Mouse (Mus musculus) stomach, embryonic 14.5 days (tissue): Measurements from ENCODE around the gene Hydin. TPM values are rescaled to one million over a fixed set of nuclear protein-coding genes. Genes with fewer than 3 reads are reported as not detected.

Experiments
- ATAC-seq: fragments of 200-750 bp; cut with Nextera tagmentation; 2 replicates; pipeline ENCODE4 v1.8.0; 2017; ENCODE audit warnings: low read depth, moderate TSS enrichment; ENCODE audit not compliant: insufficient number of reproducible peaks, insufficient read depth, low FRiP score
- H3K27ac ChIP-seq: fragments of 300-500 bp; sonication (generic); 2 replicates; pipeline ENCODE4 v1.5.1; 2014; ENCODE audit warnings: mild to moderate bottlenecking, low read length, moderate library complexity, mixed read lengths
- H3K27me3 ChIP-seq: fragments of 300-500 bp; sonication (generic); 2 replicates; pipeline ENCODE4 v1.6.1; 2014; ENCODE audit warnings: low read length, control low read depth, mixed read lengths; ENCODE audit not compliant: control insufficient read depth, insufficient read depth
- H3K36me3 ChIP-seq: fragments of 300-500 bp; sonication (generic); 2 replicates; pipeline ENCODE4 v1.6.1; 2014; ENCODE audit warnings: mild to moderate bottlenecking, control low read depth, low read length, moderate library complexity, mixed read lengths; ENCODE audit not compliant: control insufficient read depth, insufficient read depth
- H3K4me1 ChIP-seq: fragments of 300-500 bp; sonication (generic); 2 replicates; pipeline ENCODE4 v1.6.1; 2014; ENCODE audit warnings: low read length, control low read depth, mixed read lengths; ENCODE audit not compliant: control insufficient read depth, insufficient read depth
- H3K4me2 ChIP-seq: fragments of 300-500 bp; sonication (generic); replicated peaks from 2 replicates; pipeline ENCODE4 v1.6.1; 2014; ENCODE audit warnings: low read depth, low read length, control low read depth
- H3K4me3 ChIP-seq: fragments of 300-500 bp; sonication (generic); 2 replicates; pipeline ENCODE4 v1.5.1; 2014; ENCODE audit warnings: low read depth, low read length, control low read depth
- H3K9ac ChIP-seq: fragments of 300-500 bp; sonication (generic); replicated peaks from 2 replicates; pipeline ENCODE4 v1.6.1; 2014; ENCODE audit warnings: low read depth, mild to moderate bottlenecking, control low read depth, low read length, moderate library complexity, mixed read lengths
- H3K9me3 ChIP-seq: fragments of 300-500 bp; sonication (generic); 2 replicates; pipeline ENCODE4 v1.6.1; 2016; ENCODE audit warnings: low read depth, low read length, control low read depth; ENCODE audit not compliant: control insufficient read depth
- WGBS: fragments of 180-500 bp; shearing (Covaris S2); extraction: QIAGEN DNeasy Blood & Tissue Kit; methylation state at CpG from one replicate; pipeline ENCODE4 v1.1.7; 2014; 5-methylcytosine and 5-hydroxymethylcytosine counted together
- polyA plus RNA-seq: library from polyadenylated mRNA; unstranded; fragments of >200 nt; fragmentation: Nextera tagmentation; extraction: Ambion mirVana; gene quantifications from 2 replicates; pipeline ENCODE4 v1.2.1, GENCODE M21; 2014

Hydin gene
- polyA plus RNA-seq, 1 experiment from 2014 or later: 0.51 TPM

- Histone ChIP-seq H3K27ac (no peak overlapping the region), H3K4me2 (no peak overlapping the region), H3K9me3 (no peaks in the 10 kb centered on the region), H3K4me1 (no peaks in the 10 kb centered on the region), H3K9ac (no peak overlapping the region), H3K4me3 (no peak overlapping the region), H3K36me3 (peaks cover under 1% of the 10 kb centered on the region), H3K27me3 (no peaks in the 10 kb centered on the region)
- WGBS: 94% methylated on average over 5 of the region's 5 CpGs
- ATAC-seq: no peak
Observed at GRCm38 (mm10) chr8:110642331-110642730, 375.6 kb downstream of the Hydin start.

- ATAC-seq: no peak
- WGBS: 61% methylated on average over 4 of the region's 4 CpGs
Observed at GRCm38 (mm10) chr8:110643177-110643576, 376.4 kb downstream of the Hydin start.

GRCm38 (mm10) chr8:110644422-110644821 lies 377.6 kb downstream of the Hydin start:
- 80% methylated on average over 4 of the region's 4 CpGs for WGBS
- H3K9ac ChIP-seq: no peak overlapping the region

More at GRCm38 (mm10) chr8:110643177-110643576, 376.4 kb downstream of the Hydin start:
- H3K4me1 ChIP-seq: no peaks in the 10 kb centered on the region
- H3K9me3 ChIP-seq: no peaks in the 10 kb centered on the region
- no peaks in the 10 kb centered on the region; the same call in none of the 2 replicates for H3K36me3 ChIP-seq
- H3K27me3 ChIP-seq: no peaks in the 10 kb centered on the region
- H3K4me2 ChIP-seq: no peak overlapping the region
- no peak overlapping the region for H3K4me3 ChIP-seq
- H3K27ac ChIP-seq: no peak overlapping the region
- no peak overlapping the region for H3K9ac ChIP-seq

GRCm38 (mm10) chr8:110644901-110645300 lies 378.1 kb downstream of the Hydin start:
- no peak for ATAC-seq
- Histone ChIP-seq H3K4me2 (no peak overlapping the region), H3K27me3 (no peaks in the 10 kb centered on the region), H3K27ac (no peak overlapping the region), H3K9me3 (no peaks in the 10 kb centered on the region), H3K36me3 (no peaks in the 10 kb centered on the region; the same call in none of the 2 replicates), H3K9ac (no peak overlapping the region), H3K4me1 (no peaks in the 10 kb centered on the region), H3K4me3 (no peak overlapping the region)
- 91% methylated on average over 2 of the region's 2 CpGs for WGBS

More at GRCm38 (mm10) chr8:110644422-110644821, 377.6 kb downstream of the Hydin start:
- no peak overlapping the region for H3K4me3 ChIP-seq
- no peaks in the 10 kb centered on the region for H3K4me1 ChIP-seq
- no peak for ATAC-seq
- no peaks in the 10 kb centered on the region; the same call in none of the 2 replicates for H3K36me3 ChIP-seq
- H3K27ac ChIP-seq: no peak overlapping the region
- H3K27me3 ChIP-seq: no peaks in the 10 kb centered on the region
- H3K9me3 ChIP-seq: no peaks in the 10 kb centered on the region
- no peak overlapping the region for H3K4me2 ChIP-seq

- Histone ChIP-seq H3K9me3 (no peaks in the 10 kb centered on the region), H3K36me3 (no peaks in the 10 kb centered on the region; the same call in none of the 2 replicates), H3K4me2 (no peak overlapping the region), H3K9ac (no peak overlapping the region), H3K4me1 (no peaks in the 10 kb centered on the region), H3K4me3 (no peak overlapping the region), H3K27ac (no peak overlapping the region), H3K27me3 (no peaks in the 10 kb centered on the region)
- 92% methylated on average over 3 of the region's 3 CpGs for WGBS
- no peak for ATAC-seq
Observed at GRCm38 (mm10) chr8:110645340-110645739, 378.6 kb downstream of the Hydin start.

GRCm38 (mm10) chr8:110646064-110646463 lies 379.3 kb downstream of the Hydin start:
- Histone ChIP-seq H3K4me1 (no peaks in the 10 kb centered on the region), H3K4me2 (no peak overlapping the region), H3K9me3 (no peaks in the 10 kb centered on the region), H3K27me3 (no peaks in the 10 kb centered on the region), H3K4me3 (no peak overlapping the region), H3K9ac (no peak overlapping the region), H3K27ac (no peak overlapping the region), H3K36me3 (no peaks in the 10 kb centered on the region; the same call in none of the 2 replicates)
- 33% methylated on average over 6 of the region's 6 CpGs for WGBS
- peak; percentile 58; the same call in 1 of the 2 replicates for ATAC-seq

GRCm38 (mm10) chr8:110648577-110648976 lies 381.8 kb downstream of the Hydin start:
- no peak for ATAC-seq
- Histone ChIP-seq H3K36me3 (no peaks in the 10 kb centered on the region; the same call in 1 of the 2 replicates), H3K4me1 (no peaks in the 10 kb centered on the region), H3K27me3 (no peaks in the 10 kb centered on the region), H3K9ac (no peak overlapping the region), H3K4me3 (no peak overlapping the region), H3K27ac (no peak overlapping the region), H3K9me3 (no peaks in the 10 kb centered on the region), H3K4me2 (no peak overlapping the region)
- 92% methylated on average over 3 of the region's 3 CpGs for WGBS

GRCm38 (mm10) chr8:110649286-110649685 lies 382.5 kb downstream of the Hydin start:
- H3K9ac ChIP-seq: no peak overlapping the region
- 91% methylated on average over 6 of the region's 6 CpGs for WGBS
- H3K27me3 ChIP-seq: no peaks in the 10 kb centered on the region

GRCm38 (mm10) chr8:110650838-110651237 lies 384.1 kb downstream of the Hydin start:
- Histone ChIP-seq H3K4me1 (no peaks in the 10 kb centered on the region), H3K27ac (no peak overlapping the region), H3K4me3 (no peak overlapping the region), H3K36me3 (no peaks in the 10 kb centered on the region; the same call in 1 of the 2 replicates), H3K4me2 (no peak overlapping the region), H3K9me3 (no peaks in the 10 kb centered on the region), H3K9ac (no peak overlapping the region), H3K27me3 (no peaks in the 10 kb centered on the region)
- 85% methylated on average over 9 of the region's 9 CpGs for WGBS
- ATAC-seq: no peak

More at GRCm38 (mm10) chr8:110649286-110649685, 382.5 kb downstream of the Hydin start:
- no peaks in the 10 kb centered on the region; the same call in 1 of the 2 replicates for H3K36me3 ChIP-seq
- no peaks in the 10 kb centered on the region for H3K9me3 ChIP-seq
- H3K4me1 ChIP-seq: no peaks in the 10 kb centered on the region
- no peak overlapping the region for H3K4me2 ChIP-seq
- no peak overlapping the region for H3K4me3 ChIP-seq
- ATAC-seq: no peak
- H3K27ac ChIP-seq: no peak overlapping the region
